Mouse (Mus musculus) granulocyte monocyte progenitor cell, adult 5-6 weeks (primary cell): ENCODE results near the gene Tmem189. TPM values are rescaled to one million over a fixed set of nuclear protein-coding genes. Genes with fewer than 3 reads are reported as not detected.

ENCODE experiments used
- ATAC-seq: replicated peaks from 2 replicates; pipeline ENCODE4 v1.8.0; 2016; ENCODE audit warnings: mild to moderate bottlenecking, moderate TSS enrichment, inconsistent platforms; ENCODE audit not compliant: poor library complexity, severe bottlenecking
- total RNA-seq, 2 experiments: library from RNA; stranded (forward) in 1 of 2; stranded (reverse) in 1 of 2; fragments of 200-712, 200-1000 nt in 1 of 2; fragments of >200 nt in 1 of 2; fragmentation: Nextera tagmentation in 1 of 2; gene quantifications; 2 replicates each; pipeline ENCODE4 v1.2.3; 2014 to 2017

Tmem189 gene
- total RNA-seq, 2 experiments from 2014 or later, result 13.6 to 28.9 TPM

DNA sequence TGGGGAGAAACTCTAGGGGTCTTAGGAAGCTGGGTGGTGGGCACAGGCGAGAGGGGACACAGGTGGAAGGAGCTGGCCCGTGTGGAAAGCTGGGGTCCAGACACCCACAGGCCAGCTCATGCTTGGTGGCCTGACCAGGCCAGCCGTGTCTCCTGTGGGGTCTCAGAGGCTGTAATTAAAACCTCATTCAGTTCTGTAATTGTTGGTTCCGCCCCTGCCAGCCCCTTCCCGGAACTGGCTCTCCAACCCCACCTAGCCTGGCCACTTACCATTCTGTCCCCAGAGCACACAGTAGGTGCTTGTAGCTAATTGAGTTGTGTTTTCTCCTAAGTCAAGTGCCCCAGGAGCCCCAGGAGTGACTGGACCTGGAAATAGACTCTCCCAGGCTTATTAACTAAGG is 90.4 kb downstream of the Tmem189 start:
- ATAC-seq, result no peak

DNA sequence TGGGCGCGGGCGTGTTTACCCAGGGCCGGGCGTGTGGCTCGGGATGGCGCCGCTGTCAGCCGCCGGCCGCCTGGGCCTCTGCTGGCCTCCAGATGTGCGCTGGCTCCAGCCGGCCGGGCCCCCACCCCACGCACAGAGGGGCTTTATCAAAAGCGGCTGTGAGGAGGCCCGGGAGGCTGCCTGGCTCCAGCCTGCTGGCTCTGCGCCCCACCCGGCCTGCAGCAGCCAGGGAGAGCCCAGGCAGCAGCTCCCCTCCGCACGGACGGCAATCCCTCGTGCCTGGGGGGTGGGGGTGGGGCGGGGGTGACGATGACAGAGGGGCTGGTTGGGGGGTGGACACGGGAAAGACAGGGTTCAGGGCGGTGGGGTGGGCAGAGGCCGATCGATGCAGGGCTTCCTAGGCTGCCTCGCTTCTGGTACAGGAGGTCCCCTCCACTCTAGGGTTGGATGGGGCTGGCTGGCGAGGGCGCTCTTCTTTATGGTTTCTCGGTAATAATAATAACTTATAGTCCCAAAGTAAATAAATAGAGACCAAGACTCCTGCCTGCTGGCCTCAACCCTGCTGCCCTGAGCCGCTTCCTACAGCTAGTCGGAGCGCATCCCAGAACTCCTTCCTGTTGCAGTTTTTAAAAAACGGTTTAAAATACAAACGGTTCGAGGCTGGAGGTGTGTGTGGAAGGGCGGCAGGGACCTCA is 92.0 kb downstream of the Tmem189 start:
- ATAC-seq, result no peak

DNA sequence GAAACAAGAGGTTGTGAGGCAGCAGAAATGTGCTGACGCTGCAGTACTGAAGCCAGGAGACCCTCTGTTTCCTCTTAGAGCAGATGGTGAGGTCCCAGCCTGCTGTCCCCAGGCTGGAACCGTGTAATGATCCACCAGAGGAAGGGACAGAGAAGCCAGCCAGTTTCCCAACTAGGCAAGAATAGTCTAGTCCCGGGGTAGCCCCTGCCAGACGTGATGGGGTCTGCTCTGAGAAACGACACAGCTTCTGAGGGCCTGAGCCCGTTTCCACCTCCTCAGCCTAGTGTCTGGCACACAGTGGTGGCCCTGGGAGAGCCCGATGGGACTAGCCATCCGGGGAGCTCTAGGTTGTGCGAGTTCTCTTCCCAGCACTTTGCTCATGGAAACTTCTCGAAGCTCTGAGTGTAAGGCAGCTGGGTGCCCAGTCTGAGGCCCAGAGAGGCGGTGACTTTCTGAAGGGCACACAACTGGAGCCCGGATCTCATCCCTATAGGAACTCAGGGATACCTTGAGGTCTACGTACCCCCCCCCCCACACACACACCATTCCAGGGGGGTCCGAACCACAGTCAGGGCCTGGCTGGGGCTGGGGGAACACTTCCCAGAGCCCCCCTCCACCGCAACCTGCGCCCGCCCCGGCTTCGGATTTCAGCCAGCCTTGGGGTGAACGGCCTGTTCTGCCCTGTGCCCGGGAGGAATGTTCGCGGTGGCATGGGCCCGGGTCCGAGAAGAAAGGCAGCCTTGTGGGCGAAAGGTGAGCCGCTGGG is 92.7 kb downstream of the Tmem189 start:
- ATAC-seq, result no peak

DNA sequence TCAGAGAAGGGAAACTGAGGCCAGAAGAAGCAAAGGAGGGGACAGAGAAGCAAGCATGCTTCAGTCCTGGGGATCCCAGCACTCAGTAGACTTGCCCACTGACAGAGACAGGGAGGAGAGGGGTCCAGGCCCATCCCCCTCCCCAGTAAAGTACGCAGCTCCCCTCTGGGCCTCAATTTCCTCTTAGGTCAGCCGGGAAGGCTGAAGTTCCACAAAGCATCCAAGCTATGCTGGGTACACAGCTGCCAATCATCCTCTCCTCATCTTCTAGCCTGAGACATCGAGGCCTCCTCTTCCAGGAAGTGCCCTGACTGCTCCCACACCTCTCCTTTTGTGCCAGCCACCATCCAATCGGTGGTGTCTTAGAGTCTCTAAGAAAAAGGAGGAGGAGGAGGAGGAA is 93.4 kb downstream of the Tmem189 start:
- no peak for ATAC-seq

DNA sequence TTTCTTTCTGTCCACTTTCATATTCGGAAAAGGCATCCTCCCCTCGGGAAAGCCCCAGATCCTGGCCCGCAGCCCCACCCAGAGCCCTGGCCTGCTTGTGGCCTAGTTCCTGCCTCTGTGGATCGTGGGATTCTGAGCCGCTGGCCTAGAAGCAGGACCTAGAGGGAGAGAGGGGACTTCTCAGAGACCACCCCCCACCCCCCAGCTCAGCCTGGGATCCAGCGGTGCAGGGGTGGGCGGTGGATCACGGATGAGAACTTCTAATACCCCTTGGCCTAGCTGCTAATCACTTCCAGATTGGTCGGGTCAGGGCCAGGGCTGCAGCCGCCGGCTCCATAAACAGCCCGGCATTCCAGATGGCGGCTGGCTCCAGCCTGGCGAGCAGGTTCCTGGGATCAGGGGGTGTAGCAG is 93.9 kb downstream of the Tmem189 start:
- ATAC-seq, result no peak

DNA sequence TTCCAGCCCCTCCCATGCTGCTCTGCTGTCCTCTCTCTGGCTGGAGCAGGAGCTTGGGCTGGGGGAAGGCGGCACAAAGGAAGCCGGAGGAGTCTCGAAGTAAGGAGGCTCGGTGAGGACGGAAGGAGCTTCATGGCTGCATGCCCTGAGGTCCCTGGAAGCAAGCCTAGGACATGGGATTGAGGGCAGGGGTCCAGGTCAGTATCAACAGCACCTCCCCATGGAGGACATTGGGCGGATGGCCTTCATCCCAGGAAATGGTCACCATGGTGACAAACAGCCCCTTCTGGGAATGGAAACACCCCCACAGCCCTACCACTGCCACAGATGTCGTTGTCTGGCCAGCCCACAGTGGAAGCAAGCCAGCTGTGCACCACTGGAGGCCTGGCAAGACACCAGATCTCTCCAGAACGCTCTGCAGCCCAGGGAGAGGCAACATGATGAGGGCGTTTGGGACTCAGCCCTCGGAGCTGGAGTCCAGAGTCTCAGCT is 95.1 kb downstream of the Tmem189 start:
- no peak for ATAC-seq

DNA sequence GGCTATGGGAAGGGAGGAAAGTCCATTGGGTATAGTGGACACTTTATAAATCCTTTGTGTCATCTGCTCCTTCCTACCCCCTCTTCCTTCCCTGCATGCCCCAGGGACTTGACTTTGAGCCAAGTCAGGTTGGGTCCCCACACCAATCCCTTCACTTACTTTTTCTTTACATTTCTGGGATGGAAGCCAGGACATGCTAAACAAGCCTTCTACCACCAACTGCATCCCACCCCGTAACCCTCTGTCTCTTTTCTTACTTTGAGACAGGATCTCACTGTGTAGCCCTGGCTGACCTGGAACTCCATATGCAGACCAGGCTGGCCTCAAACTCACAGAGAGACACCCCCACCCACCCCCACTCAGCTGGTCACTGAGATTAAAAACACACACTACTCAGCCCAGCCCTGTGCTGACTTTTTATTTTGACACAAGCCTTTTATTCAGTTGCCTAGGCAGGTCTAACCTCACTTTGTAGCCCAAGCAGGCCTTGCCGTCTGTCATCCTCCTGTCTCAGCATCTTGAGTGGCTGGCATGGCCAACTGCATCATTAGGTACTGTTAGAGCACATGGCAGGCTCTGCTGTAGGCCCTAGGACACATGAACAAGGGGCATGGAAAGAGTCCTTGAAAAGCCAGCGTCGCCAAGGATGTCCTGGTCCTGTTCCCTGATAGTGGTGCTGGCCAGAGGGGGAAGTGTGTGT is 95.9 kb downstream of the Tmem189 start:
- no peak for ATAC-seq

Other genes with a start within 250 kb of the Tmem189 start
- 39.8 and 49.3 TPM in 2 replicates for gene Rnf114, start 197.2 kb downstream of the Tmem189 start, total RNA-seq (2014; fragmentation: Nextera tagmentation)
- gene Rnf114, start 197.2 kb downstream of the Tmem189 start, total RNA-seq (2017), result 24.3 and 25.7 TPM in 2 replicates
- gene Spata2, start 196.9 kb downstream of the Tmem189 start, total RNA-seq (2014; fragmentation: Nextera tagmentation), result 11.5 and 24.7 TPM in 2 replicates
- 7.4 and 8.1 TPM in 2 replicates for gene Spata2, start 196.9 kb downstream of the Tmem189 start, total RNA-seq (2017)
- not detected in 2 replicates for gene Snai1, start 151.6 kb downstream of the Tmem189 start, total RNA-seq (2014; fragmentation: Nextera tagmentation)
- not detected in 2 replicates for gene Snai1, start 151.6 kb downstream of the Tmem189 start, total RNA-seq (2017)
- 112 and 155 TPM in 2 replicates for gene Ube2v1, start 57.7 kb downstream of the Tmem189 start, total RNA-seq (2014; fragmentation: Nextera tagmentation)
- 49.7 and 50.5 TPM in 2 replicates for gene Ube2v1, start 57.7 kb downstream of the Tmem189 start, total RNA-seq (2017)
- gene Gm20431, start 28.3 kb downstream of the Tmem189 start, total RNA-seq (2014; fragmentation: Nextera tagmentation), result 4.6 and 11.6 TPM in 2 replicates
- not detected in 2 replicates for gene Gm20431, start 28.3 kb downstream of the Tmem189 start, total RNA-seq (2017)
- 11.8 and 15.7 TPM in 2 replicates for gene Cebpb, start 907 bp downstream of the Tmem189 start, total RNA-seq (2014; fragmentation: Nextera tagmentation)
- 17.8 and 27.5 TPM in 2 replicates for gene Cebpb, start 907 bp downstream of the Tmem189 start, total RNA-seq (2017)
- 20.9 and 31.6 TPM in 2 replicates for gene Ptpn1, start 242.2 kb upstream of the Tmem189 start, total RNA-seq (2014; fragmentation: Nextera tagmentation)
- 28.7 and 37.3 TPM in 2 replicates for gene Ptpn1, start 242.2 kb upstream of the Tmem189 start, total RNA-seq (2017)